Mouse (Mus musculus): Measurements from ENCODE around the gene Gpr183.

Gpr183 gene

GRCm38 (mm10) chr14:121987287-121987686 is 22.3 kb upstream of the Gpr183 start:
- DNase-seq = no peak

GRCm38 (mm10) chr14:121986028-121986427 is 21.0 kb upstream of the Gpr183 start:
- peak in 1 of 2 experiments; percentile 13 for DNase-seq

DNA sequence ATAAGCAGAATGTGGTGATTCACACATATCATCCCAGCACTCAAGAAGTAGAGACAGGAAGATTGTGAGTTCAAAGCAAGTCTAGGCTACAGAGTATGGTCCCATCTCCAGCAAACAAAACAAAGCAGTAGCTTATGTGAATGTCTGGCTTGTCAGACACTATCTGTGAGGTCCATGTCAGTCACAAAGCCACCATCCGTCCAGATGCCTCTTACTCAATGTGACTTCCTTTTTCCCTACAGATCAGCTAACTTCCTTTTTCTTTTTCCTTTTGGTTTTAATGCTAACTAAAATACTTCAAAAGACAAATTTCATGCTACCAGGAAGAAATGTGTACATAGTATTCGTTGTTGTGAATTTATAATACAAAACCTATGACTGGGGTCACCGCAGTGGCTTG is 20.5 kb upstream of the Gpr183 start:
- no peak for DNase-seq

GRCm38 (mm10) chr14:121983009-121983933 is 18.3 kb upstream of the Gpr183 start:
- DNase-seq = peak; percentile 40 to 42

DNA sequence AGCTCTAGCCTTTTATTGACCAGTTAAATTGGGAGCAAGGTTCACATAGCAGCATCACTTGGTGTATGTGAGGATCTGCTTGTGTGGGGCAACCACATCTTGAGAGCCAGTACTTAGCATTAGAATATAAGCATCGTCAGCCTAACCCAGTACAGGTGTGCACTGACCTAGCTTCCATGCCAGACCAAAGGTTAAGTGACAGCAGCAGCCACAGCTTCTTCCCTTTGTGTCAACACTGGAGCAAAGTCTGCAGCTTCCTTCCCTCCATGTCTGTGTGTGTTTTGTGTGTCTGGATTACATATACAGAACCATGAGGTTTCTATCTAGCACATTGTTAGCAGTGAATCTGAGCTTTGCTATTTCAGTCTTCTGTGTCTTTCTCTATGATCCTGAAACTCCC is 16.5 kb upstream of the Gpr183 start:
- DNase-seq = no peak

GRCm38 (mm10) chr14:121973114-121973513 is 8.1 kb upstream of the Gpr183 start:
- no peak for DNase-seq

GRCm38 (mm10) chr14:121970402-121970801 is 5.4 kb upstream of the Gpr183 start:
- no peak for DNase-seq

DNA sequence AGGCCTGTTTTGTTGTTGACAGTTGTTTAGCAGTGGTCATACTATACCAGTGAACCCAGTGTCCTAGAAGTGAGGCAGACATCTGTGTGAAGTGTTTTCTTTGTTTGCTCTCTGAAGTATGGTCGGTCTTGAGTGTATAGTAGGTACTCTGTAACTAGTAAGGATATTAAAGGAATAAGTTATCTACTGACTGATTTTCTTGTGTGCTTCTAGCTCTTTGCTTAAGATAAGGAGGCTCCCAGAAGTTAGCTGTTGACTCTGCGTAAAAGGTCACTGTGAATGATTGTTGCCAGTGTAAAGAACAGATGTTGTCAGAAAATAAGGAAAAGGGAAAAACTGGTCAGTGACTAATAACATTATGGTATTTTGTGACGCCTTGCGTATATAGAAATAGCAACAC is 2.1 kb upstream of the Gpr183 start:
- no peak for DNase-seq

- DNase-seq = no peak
Observed at GRCm38 (mm10) chr14:121965461-121965860, 466 bp upstream of the Gpr183 start.

DNA sequence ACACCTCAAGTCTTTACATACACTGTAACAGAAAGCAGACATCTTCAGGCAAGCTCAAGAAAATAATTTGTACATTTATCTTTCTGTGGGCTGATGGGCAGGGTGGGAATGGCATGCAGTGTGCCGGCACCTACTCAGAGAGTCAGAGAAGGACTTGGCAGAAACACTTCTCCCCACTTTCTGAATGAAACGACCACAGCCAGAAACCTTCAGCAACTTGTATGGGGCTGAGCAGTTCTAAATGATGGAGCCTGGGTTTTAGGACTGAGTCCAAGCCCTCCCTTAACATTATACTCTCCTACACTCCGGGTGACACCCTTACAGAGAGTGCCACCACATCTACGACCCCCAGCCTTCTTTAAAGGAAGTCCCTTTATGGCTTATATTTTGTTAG is 1.1 kb downstream of the Gpr183 start:
- DNase-seq = no peak

GRCm38 (mm10) chr14:121963251-121963941 is 1.6 kb downstream of the Gpr183 start:
- no peak for DNase-seq

- DNase-seq = no peak
Observed at GRCm38 (mm10) chr14:121962128-121962890, 2.7 kb downstream of the Gpr183 start.

DNA sequence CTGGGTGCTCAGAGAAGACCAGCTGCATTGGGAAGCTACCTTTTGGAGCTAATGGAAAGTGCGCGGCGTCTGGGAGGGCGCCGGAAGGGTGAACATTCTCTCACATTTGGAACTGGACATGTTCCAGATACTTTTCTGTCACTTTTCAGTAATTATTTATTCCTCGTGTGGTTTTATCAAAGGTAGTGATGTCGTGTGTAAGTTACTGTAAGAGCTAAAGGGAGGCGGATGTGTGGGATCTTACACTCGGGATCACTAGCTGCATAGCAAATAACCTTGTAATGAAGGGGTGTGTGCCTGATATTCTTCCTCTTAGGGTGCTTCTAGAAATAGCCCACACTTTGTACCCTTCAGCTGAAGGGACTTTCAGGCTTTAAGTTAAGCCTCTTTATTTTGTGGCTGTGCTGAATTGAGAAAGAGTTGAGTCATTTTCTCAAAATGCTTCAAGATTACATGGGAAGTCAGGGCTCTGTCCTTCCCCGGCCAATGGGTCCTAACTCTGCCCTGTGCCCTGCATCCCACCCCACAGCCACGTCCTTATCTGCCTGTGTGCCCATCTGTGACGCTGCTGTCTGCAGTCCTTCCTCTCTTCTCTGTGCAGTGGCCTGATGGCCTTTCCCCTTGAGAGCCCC is 3.4 kb downstream of the Gpr183 start:
- no peak for DNase-seq

- no peak for DNase-seq
Observed at GRCm38 (mm10) chr14:121960997-121961396, 4.0 kb downstream of the Gpr183 start.

DNA sequence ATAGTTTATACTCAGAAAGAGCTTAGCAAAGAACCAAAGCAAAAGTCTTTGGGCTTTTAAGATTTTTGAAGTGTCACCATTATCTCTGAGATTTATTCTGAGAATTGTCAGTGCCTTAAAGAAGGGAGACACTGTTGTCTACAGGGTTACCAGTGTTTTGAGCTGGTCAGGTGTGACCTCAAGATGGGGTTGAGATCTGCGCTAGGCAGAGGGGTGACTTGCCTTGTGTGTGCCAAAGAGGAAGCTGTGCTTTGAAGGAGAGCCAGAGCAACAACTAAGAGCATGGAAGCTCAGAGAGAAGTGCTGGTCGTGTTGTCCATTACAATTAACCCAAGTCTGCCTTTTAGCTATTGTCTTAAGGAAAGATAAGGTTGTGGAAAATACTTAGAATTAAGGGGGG is 4.5 kb downstream of the Gpr183 start:
- no peak for DNase-seq

- no peak for DNase-seq
Observed at GRCm38 (mm10) chr14:121960031-121960430, 5.0 kb downstream of the Gpr183 start.

DNA sequence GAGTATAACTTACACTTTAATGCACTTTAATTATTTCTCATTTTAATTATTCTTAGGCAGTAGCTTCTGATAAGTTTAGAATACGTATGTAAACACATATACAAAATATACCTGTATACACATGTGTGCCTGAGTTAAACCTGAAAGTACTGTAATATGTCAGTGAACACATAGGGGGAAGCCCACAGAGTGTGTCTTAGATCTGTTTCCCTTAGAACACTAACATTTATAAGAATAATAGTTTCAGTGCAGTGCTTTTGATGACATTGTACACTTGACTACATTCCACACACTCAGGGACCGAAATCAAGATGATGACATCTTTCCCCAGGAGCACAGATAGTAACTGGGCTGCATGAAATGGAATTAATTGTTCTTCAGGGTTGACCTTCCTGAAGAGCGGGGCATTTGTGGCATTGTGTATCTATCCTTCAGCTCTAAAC is 5.4 kb downstream of the Gpr183 start:
- DNase-seq = no peak

DNA sequence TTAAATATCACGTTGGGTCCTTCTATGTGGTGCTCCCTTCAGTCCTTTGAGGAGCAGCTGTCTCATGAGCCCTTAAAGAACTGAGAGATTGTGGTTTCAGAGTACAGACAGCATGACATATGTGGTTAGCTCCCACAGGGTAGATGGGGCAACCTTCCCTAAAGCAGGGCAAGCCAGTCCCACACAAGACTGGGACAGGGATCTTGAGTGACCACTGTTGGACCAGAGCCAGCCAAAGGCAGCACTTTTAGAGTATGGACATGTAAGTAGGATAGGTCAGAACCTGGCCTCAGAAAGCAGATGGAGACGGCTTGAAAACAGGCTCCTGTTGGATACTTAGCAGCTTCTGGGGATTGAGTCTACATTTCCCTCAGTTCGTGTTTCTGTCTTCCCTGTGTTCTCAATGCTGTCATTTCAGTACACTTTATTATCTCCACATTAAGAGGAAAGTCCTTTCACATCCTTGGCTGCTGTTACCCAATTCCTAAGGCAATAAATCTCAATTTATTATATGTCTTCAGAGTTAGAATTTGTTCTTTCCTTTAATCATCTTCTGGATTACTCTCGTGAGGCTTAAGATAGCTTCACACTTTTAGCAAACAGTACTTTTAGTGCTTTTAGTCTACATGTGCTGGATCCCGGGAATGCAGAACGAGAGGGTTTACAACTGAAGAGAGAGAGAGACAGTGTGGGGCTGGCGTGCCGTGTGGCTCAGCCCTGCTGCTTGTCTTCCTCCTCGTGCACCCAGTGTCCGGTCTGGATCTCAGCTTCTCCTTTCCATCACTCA is 6.1 kb downstream of the Gpr183 start:
- peak in 1 of 2 experiments; percentile 24 for DNase-seq

DNA sequence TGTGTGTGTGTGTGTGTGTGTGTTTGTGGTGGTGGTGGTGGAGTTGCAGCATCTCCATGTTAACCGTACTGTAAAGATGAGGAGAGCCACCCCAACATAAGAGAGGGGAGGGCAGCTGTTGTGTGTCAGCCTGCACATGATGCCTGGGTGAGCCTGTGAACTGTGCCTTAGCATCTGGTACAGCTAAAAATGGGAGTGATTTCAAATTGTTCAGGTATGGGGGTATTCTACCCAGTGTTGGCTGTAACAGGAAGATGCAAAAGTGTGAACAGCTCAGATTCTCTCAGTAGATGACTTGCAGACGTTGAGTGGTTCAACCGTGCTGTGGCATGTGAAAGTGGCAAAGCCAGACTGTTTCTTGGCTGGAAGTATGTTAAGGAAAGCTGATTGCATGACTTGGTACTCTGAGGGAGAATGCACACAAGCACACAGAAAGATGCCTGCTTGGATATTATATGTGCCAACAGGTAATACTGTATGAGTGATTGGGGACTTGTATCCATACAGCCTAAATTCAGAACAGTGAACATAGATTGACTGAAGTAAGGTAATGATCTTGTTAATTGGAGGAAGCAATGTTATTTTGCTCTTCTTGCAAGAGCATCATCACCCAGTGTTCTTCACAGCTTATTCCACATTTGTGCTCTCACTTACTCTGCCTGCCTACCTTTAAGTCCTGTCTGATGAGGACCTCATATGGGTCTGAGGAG is 6.8 kb downstream of the Gpr183 start:
- DNase-seq = no peak

- no peak for DNase-seq
Observed at GRCm38 (mm10) chr14:121957176-121957871, 7.7 kb downstream of the Gpr183 start.

DNA sequence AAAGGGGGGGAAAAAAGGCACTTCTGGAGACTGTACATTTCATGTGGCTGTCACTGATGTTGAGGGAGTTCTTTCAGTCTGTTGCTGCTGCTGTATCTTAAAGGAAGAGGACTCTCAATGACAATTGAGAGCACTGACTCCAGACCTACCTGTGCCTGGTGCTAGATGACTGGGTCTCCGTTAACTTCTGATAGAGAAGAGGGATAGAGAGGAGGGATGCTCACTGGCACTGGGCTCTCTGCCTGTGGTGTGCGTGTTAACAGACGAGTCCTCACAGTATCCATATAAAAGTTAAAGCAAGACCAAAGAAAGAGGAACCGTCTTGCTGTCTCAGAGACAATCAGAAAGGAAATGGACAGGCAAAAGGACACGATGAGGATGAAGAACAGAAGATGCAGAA is 8.7 kb downstream of the Gpr183 start:
- DNase-seq = no peak
